Mouse (Mus musculus): ENCODE results near the gene Mindy2. TPM values are rescaled to one million over a fixed set of nuclear protein-coding genes. Genes with fewer than 3 reads are reported as not detected.

The Mindy2 gene
- polyA plus RNA-seq, 1 experiment from 2014 or later = 13.4 TPM

DNA sequence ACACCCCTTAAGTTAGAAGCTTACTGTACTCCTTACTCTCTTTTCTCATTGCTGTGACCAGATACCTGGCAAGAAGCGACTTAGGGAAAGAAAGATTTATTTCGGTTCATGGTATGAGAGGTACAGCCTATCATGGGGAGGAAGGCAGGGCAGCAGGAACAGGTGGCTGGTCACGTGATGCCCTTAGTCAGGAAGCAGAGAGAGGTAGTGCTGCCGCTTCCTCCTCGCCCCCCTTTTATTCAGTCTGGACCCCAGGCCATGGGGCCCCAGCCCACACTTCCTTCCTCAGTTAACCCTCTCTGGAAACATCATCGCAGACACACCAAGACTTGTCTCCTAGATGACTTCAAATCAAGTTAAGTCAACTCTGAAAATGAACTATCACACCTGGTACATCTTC is 14.3 kb upstream of the Mindy2 start:
- Histone ChIP-seq H3K4me3 (ENCODE audit: low read depth, low read length) (no peak overlapping the region), H3K9ac (ENCODE audit: low read depth, low read length) (no peak overlapping the region), H3K27ac (ENCODE audit: low read depth, low read length) (peak overlapping the region; percentile 70), H3K4me1 (replicated peaks; ENCODE audit: control insufficient read depth, insufficient read depth, low read length) (peaks cover 25% of the 10 kb centered on the region), H3K4me2 (peak overlapping the region; percentile 24), H3K36me3 (ENCODE audit: control insufficient read depth, insufficient read depth, low read length) (no peaks in the 10 kb centered on the region), H3K27me3 (replicated peaks; ENCODE audit: control insufficient read depth, insufficient read depth, low read length) (no peaks in the 10 kb centered on the region), H3K9me3 (ENCODE audit: control insufficient read depth, low read length) (no peaks in the 10 kb centered on the region)
- ATAC-seq (replicated peaks; ENCODE audit: low FRiP score) (no peak), DNase-seq (ENCODE audit: low spot score) (no peak)
- WGBS = 55% methylated on average over 6 of the region's 6 CpGs

- 54% methylated on average over 6 of the region's 6 CpGs for WGBS
- H3K9ac ChIP-seq (ENCODE audit: low read depth, low read length) = peak overlapping the region; percentile 21
- peak overlapping the region; percentile 24 for H3K4me2 ChIP-seq
- H3K9me3 ChIP-seq (ENCODE audit: control insufficient read depth, low read length) = no peaks in the 10 kb centered on the region
- H3K27ac ChIP-seq (ENCODE audit: low read depth, low read length) = peak overlapping the region; percentile 93
- H3K36me3 ChIP-seq (ENCODE audit: control insufficient read depth, insufficient read depth, low read length) = no peaks in the 10 kb centered on the region
- H3K4me3 ChIP-seq (ENCODE audit: low read depth, low read length) = no peak overlapping the region
- peaks cover 25% of the 10 kb centered on the region for H3K4me1 ChIP-seq (replicated peaks; ENCODE audit: control insufficient read depth, insufficient read depth, low read length)
- no peaks in the 10 kb centered on the region for H3K27me3 ChIP-seq (replicated peaks; ENCODE audit: control insufficient read depth, insufficient read depth, low read length)
- DNase-seq (ENCODE audit: low spot score) (no peak), ATAC-seq (replicated peaks; ENCODE audit: low FRiP score) (peak; percentile 79)
Observed at GRCm38 (mm10) chr9:70670381-70670780, 13.4 kb upstream of the Mindy2 start.

DNA sequence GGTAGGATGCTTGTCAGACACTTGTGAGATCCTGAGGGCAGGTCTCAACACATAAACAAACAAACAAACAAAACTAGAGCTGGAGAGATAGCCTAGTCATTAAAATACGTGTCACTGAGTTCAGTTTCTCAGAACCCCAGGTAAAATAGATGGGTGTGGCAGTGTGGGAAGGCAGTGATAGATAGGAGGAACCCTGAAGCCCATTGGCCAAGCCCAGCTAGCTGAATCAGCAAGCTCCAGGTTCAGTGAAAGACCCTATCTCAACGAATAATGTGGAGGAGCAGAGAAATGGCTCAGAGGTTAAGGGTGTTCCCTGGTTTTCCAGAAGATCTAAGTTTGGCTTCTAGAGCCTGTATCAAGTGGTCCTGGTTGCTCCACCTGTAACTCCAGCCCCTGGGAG is 12.2 kb upstream of the Mindy2 start:
- DNase-seq (ENCODE audit: low spot score) (no peak), ATAC-seq (replicated peaks; ENCODE audit: low FRiP score) (peak; percentile 91)
- H3K4me1 ChIP-seq (replicated peaks; ENCODE audit: control insufficient read depth, insufficient read depth, low read length) = peaks cover 25% of the 10 kb centered on the region
- H3K36me3 ChIP-seq (ENCODE audit: control insufficient read depth, insufficient read depth, low read length) = no peaks in the 10 kb centered on the region
- peak overlapping the region; percentile 25; the same call in 1 of the 2 replicates for H3K4me2 ChIP-seq
- peak overlapping the region; percentile 93 for H3K27ac ChIP-seq (ENCODE audit: low read depth, low read length)
- no peaks in the 10 kb centered on the region for H3K27me3 ChIP-seq (replicated peaks; ENCODE audit: control insufficient read depth, insufficient read depth, low read length)
- H3K9ac ChIP-seq (ENCODE audit: low read depth, low read length) = no peak overlapping the region
- no peak overlapping the region for H3K4me3 ChIP-seq (ENCODE audit: low read depth, low read length)
- H3K9me3 ChIP-seq (ENCODE audit: control insufficient read depth, low read length) = no peaks in the 10 kb centered on the region
- WGBS = 34% methylated on average over 2 of the region's 2 CpGs

GRCm38 (mm10) chr9:70668048-70668447 is 11.1 kb upstream of the Mindy2 start:
- ATAC-seq (replicated peaks; ENCODE audit: low FRiP score) (no peak), DNase-seq (ENCODE audit: low spot score) (no peak)
- H3K27me3 ChIP-seq (replicated peaks; ENCODE audit: control insufficient read depth, insufficient read depth, low read length) = no peaks in the 10 kb centered on the region
- H3K9me3 ChIP-seq (ENCODE audit: control insufficient read depth, low read length) = no peaks in the 10 kb centered on the region
- H3K4me3 ChIP-seq (ENCODE audit: low read depth, low read length) = no peak overlapping the region
- H3K36me3 ChIP-seq (ENCODE audit: control insufficient read depth, insufficient read depth, low read length) = no peaks in the 10 kb centered on the region
- H3K4me1 ChIP-seq (replicated peaks; ENCODE audit: control insufficient read depth, insufficient read depth, low read length) = peaks cover 25% of the 10 kb centered on the region
- H3K4me2 ChIP-seq = no peak overlapping the region
- H3K9ac ChIP-seq (ENCODE audit: low read depth, low read length) = no peak overlapping the region
- no peak overlapping the region for H3K27ac ChIP-seq (ENCODE audit: low read depth, low read length)

DNA sequence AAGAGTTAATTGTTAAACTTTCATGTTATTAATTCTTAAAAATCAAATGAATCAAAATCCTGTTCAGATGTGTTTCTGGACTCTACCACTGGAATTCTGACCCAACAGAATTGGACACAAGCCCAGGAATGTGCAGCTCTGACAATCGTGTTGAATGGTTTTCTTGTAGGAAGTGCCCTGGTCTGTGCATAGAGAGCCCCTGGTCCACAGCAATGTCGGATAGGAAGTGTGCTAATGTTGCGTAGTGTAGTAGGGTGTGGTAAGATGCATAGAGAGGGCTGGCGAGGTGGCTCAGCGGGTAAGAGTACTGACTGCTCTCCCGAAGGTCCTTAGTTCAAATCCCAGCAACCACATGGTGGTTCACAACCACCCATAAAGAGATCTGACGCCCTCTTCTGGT is 9.8 kb upstream of the Mindy2 start:
- H3K9me3 ChIP-seq (ENCODE audit: control insufficient read depth, low read length) = no peaks in the 10 kb centered on the region
- ATAC-seq (replicated peaks; ENCODE audit: low FRiP score) (no peak), DNase-seq (ENCODE audit: low spot score) (no peak)
- H3K4me2 ChIP-seq = no peak overlapping the region
- H3K27me3 ChIP-seq (replicated peaks; ENCODE audit: control insufficient read depth, insufficient read depth, low read length) = no peaks in the 10 kb centered on the region
- no peak overlapping the region for H3K27ac ChIP-seq (ENCODE audit: low read depth, low read length)
- no peak overlapping the region for H3K4me3 ChIP-seq (ENCODE audit: low read depth, low read length)
- H3K9ac ChIP-seq (ENCODE audit: low read depth, low read length) = no peak overlapping the region
- H3K4me1 ChIP-seq (replicated peaks; ENCODE audit: control insufficient read depth, insufficient read depth, low read length) = peaks cover 19% of the 10 kb centered on the region
- WGBS = 63% methylated on average over 7 of the region's 7 CpGs
- no peaks in the 10 kb centered on the region for H3K36me3 ChIP-seq (ENCODE audit: control insufficient read depth, insufficient read depth, low read length)

GRCm38 (mm10) chr9:70665372-70666145 is 8.6 kb upstream of the Mindy2 start:
- H3K27ac ChIP-seq (ENCODE audit: low read depth, low read length) = no peak overlapping the region
- ATAC-seq (replicated peaks; ENCODE audit: low FRiP score) = no peak
- H3K36me3 ChIP-seq (ENCODE audit: control insufficient read depth, insufficient read depth, low read length) = no peaks in the 10 kb centered on the region
- H3K4me1 ChIP-seq (replicated peaks; ENCODE audit: control insufficient read depth, insufficient read depth, low read length) = peaks cover 10% of the 10 kb centered on the region
- no peak overlapping the region for H3K4me2 ChIP-seq
- whole genome bisulfite sequencing = 70% methylated on average over 16 of the region's 16 CpGs
- no peak overlapping the region for H3K9ac ChIP-seq (ENCODE audit: low read depth, low read length)
- no peaks in the 10 kb centered on the region for H3K27me3 ChIP-seq (replicated peaks; ENCODE audit: control insufficient read depth, insufficient read depth, low read length)
- no peak for DNase-seq (ENCODE audit: low spot score)
- H3K9me3 ChIP-seq (ENCODE audit: control insufficient read depth, low read length) = no peaks in the 10 kb centered on the region
- H3K4me3 ChIP-seq (ENCODE audit: low read depth, low read length) = no peak overlapping the region

- H3K4me2 ChIP-seq = no peak overlapping the region
- H3K9ac ChIP-seq (ENCODE audit: low read depth, low read length) = no peak overlapping the region
- whole genome bisulfite sequencing = 77% methylated on average over 4 of the region's 4 CpGs
- H3K27ac ChIP-seq (ENCODE audit: low read depth, low read length) = no peak overlapping the region
- H3K9me3 ChIP-seq (ENCODE audit: control insufficient read depth, low read length) = no peaks in the 10 kb centered on the region
- H3K36me3 ChIP-seq (ENCODE audit: control insufficient read depth, insufficient read depth, low read length) = no peaks in the 10 kb centered on the region
- peaks cover 6% of the 10 kb centered on the region for H3K4me1 ChIP-seq (replicated peaks; ENCODE audit: control insufficient read depth, insufficient read depth, low read length)
- DNase-seq (ENCODE audit: low spot score) (no peak), ATAC-seq (replicated peaks; ENCODE audit: low FRiP score) (no peak)
- no peaks in the 10 kb centered on the region for H3K27me3 ChIP-seq (replicated peaks; ENCODE audit: control insufficient read depth, insufficient read depth, low read length)
- no peak overlapping the region for H3K4me3 ChIP-seq (ENCODE audit: low read depth, low read length)
Observed at GRCm38 (mm10) chr9:70664847-70665246, 7.9 kb upstream of the Mindy2 start.

DNA sequence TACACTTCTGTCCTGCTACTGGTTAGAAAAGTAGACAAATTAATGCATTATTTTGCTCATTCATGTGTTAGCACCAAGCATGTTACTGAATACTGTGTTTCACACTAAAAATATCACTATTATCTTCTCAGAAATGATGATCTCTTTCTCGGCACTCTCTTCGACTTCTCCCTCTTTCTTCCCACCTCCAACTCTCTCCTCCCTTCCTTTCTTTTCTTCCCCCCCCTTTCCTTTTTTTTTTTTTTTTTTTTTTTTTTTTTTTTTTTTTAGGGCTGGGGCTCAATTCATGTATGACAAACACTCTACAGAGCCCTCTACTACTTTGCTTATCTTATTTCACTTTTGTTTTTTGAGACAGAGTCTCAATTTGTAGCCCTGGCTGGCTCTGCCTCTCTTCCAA is 1.3 kb upstream of the Mindy2 start:
- Histone ChIP-seq H3K4me2 (peak overlapping the region; percentile 94), H3K4me1 (replicated peaks; ENCODE audit: control insufficient read depth, insufficient read depth, low read length) (peaks cover 8% of the 10 kb centered on the region), H3K9ac (ENCODE audit: low read depth, low read length) (no peak overlapping the region), H3K36me3 (ENCODE audit: control insufficient read depth, insufficient read depth, low read length) (no peaks in the 10 kb centered on the region), H3K27ac (ENCODE audit: low read depth, low read length) (no peak overlapping the region; the same call in none of the 2 replicates), H3K27me3 (replicated peaks; ENCODE audit: control insufficient read depth, insufficient read depth, low read length) (no peaks in the 10 kb centered on the region), H3K4me3 (ENCODE audit: low read depth, low read length) (peak overlapping the region; percentile 15; the same call in 1 of the 2 replicates), H3K9me3 (ENCODE audit: control insufficient read depth, low read length) (no peaks in the 10 kb centered on the region)
- no peak for DNase-seq (ENCODE audit: low spot score)
- WGBS = 44% methylated on average over 2 of the region's 2 CpGs
- no peak for ATAC-seq (replicated peaks; ENCODE audit: low FRiP score)
